Mouse (Mus musculus) forebrain, postnatal 0 days (tissue): ENCODE results near the gene Cobll1. TPM values are rescaled to one million over a fixed set of nuclear protein-coding genes. Genes with fewer than 3 reads are reported as not detected.
"Not testable (repeated sequence)": the region's sequence is repeated elsewhere in the genome, so short reads cannot be mapped to it uniquely, and the experiment has no call there.

Source experiments
- ATAC-seq: fragments of 200-750 bp; cut with Nextera tagmentation; 2 replicates; pipeline ENCODE4 v1.8.0; 2017; ENCODE audit warnings: mild to moderate bottlenecking, moderate library complexity
- DNase-seq: peaks from one replicate; pipeline ENCODE4 v3.0.0-alpha.2; 2015
- H3K27ac ChIP-seq: fragments of 300-500 bp; sonication (generic); 2 replicates; pipeline ENCODE4 v1.5.1; 2014; ENCODE audit warnings: low read depth, mild to moderate bottlenecking, antibody characterized with exemption, low read length, moderate library complexity, mixed read lengths
- H3K27me3 ChIP-seq: fragments of 300-500 bp; sonication (generic); 2 replicates; pipeline ENCODE4 v1.6.1; 2014; ENCODE audit warnings: mild to moderate bottlenecking, low read length, mixed read lengths; ENCODE audit not compliant: insufficient read depth
- H3K36me3 ChIP-seq: fragments of 300-500 bp; sonication (generic); 2 replicates; pipeline ENCODE4 v1.6.1; 2014; ENCODE audit warnings: mild to moderate bottlenecking, moderate library complexity; ENCODE audit not compliant: insufficient read depth
- H3K4me1 ChIP-seq: fragments of 300-500 bp; sonication (generic); 2 replicates; pipeline ENCODE4 v1.6.1; 2014; ENCODE audit warnings: antibody characterized with exemption; ENCODE audit not compliant: insufficient read depth
- H3K4me2 ChIP-seq: fragments of 300-500 bp; sonication (generic); 2 replicates; pipeline ENCODE4 v1.6.1; 2014; ENCODE audit warnings: low read depth, mild to moderate bottlenecking, moderate library complexity
- H3K4me3 ChIP-seq: fragments of 300-500 bp; sonication (generic); 2 replicates; pipeline ENCODE4 v1.5.1; 2014; ENCODE audit warnings: low read depth, low read length, mixed read lengths
- H3K9ac ChIP-seq: fragments of 300-500 bp; sonication (generic); 2 replicates; pipeline ENCODE4 v1.6.1; 2014; ENCODE audit warnings: mild to moderate bottlenecking
- H3K9me3 ChIP-seq: fragments of 300-500 bp; sonication (generic); 2 replicates; pipeline ENCODE4 v1.6.1; 2016; ENCODE audit warnings: low read length
- CTCF ChIP-seq: sonication (generic); IDR thresholded peaks from 2 replicates; pipeline ENCODE4 v1.5.1; 2016; ENCODE audit warnings: antibody characterized with exemption, control low read depth, low read depth
- WGBS: fragments of 180-500 bp; shearing (Covaris S2); extraction: QIAGEN DNeasy Blood & Tissue Kit; methylation state at CpG from one replicate; pipeline ENCODE4 v1.1.7; 2014; 5-methylcytosine and 5-hydroxymethylcytosine counted together
- polyA plus RNA-seq: library from polyadenylated mRNA; unstranded; fragments of >200 nt; fragmentation: Nextera tagmentation; extraction: Ambion mirVana; gene quantifications from 2 replicates; pipeline ENCODE4 v1.2.1, GENCODE M21; 2015
- total RNA-seq: library from RNA; depleted of rRNA; stranded (reverse); fragments of >200 nt; gene quantifications from 2 replicates; pipeline ENCODE4 v1.2.3, GENCODE M21; 2014

Cobll1 gene
- total and polyA plus RNA-seq, 2 experiments from 2014 or later, result 3.2 to 3.6 TPM

DNA sequence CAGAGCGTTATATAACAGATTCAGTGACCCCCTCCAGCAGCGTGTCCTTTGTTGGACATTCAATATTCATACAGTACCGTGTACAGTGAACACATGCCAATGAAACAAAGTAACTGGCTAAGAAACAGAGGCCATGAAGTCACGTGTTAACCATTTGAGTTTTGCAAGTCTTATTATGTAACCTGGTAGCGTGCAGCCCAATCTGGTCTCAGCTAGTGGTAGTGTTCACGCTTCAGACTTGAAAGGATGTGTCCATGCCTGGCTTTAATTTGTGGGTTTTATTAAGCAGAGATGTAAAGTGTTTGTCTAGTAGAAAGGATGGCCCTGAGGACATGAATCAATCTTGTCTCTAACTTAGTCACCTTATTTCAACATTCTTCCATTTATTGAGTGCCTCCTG, 29.5 kb upstream of the Cobll1 start:
- H3K4me3 ChIP-seq, result no peak overlapping the region
- no peak overlapping the region for H3K9ac ChIP-seq
- TF ChIP-seq CTCF, result no peak
- H3K9me3 ChIP-seq, result no peaks in the 10 kb centered on the region
- DNase-seq (no peak), ATAC-seq (no peak)
- 88% methylated on average over 6 of the region's 6 CpGs for WGBS
- no peak overlapping the region for H3K27ac ChIP-seq
- H3K4me2 ChIP-seq, result no peak overlapping the region
- no peaks in the 10 kb centered on the region for H3K27me3 ChIP-seq
- no peaks in the 10 kb centered on the region for H3K4me1 ChIP-seq
- no peaks in the 10 kb centered on the region for H3K36me3 ChIP-seq

DNA sequence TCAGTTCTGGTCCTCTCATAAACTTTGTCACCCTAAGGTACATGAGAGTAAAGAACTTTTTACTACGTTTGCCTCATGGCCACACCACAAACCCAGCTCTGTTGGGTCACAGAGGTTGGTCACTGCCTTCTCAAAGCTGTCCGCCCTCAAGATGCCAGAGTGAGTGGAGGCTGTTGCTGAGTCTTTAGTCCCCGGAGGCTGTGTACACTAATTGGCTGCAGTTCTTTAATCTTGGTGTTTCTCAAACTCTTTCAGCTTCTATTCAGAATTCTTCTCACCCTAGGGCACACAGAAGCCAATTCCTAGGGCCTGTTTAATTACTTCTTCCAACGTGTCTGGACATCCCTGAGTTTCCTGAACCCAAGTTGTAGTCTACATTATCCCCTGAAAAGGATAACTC, 28.6 kb upstream of the Cobll1 start:
- H3K9me3 ChIP-seq, result no peaks in the 10 kb centered on the region
- H3K27me3 ChIP-seq, result no peaks in the 10 kb centered on the region
- H3K4me3 ChIP-seq, result no peak overlapping the region
- TF ChIP-seq CTCF, result no peak
- WGBS, result 15% methylated on average over 4 of the region's 4 CpGs
- H3K27ac ChIP-seq, result no peak overlapping the region
- no peak overlapping the region for H3K9ac ChIP-seq
- H3K4me1 ChIP-seq, result no peaks in the 10 kb centered on the region
- ATAC-seq (no peak), DNase-seq (no peak)
- no peaks in the 10 kb centered on the region for H3K36me3 ChIP-seq
- H3K4me2 ChIP-seq, result no peak overlapping the region

DNA sequence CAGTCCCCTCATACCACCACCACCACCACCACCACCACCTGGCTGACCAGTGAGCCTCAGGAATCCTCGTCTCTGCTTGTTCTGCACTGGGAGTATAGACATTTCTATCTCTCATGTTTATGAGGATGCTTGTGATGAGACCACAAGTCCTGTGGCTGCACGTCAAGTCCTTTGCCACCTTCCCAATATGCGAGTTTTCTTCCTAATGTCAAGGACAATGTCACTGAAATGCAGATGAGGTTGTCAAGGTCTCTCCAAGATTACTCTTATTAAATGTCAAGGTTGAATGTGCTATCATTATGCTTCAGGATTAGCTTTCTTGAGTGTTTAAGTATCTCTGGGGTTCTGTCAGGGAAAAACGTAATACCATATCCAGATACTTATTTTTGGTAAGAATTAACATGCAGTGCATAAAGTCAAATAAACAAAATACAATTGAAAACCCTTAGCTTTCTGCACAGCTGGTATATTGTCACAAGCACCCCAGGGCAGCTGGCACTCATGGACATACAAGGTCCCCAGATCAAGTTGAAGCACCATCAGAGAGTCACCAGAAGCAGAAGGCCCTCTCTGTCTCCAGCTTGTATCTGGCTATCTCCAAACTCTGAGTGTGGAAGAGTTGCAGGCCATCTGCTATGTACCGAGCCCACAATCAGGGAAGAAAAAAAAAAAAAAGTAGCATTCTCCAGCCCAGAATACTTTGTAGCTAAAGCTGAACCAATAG, 27.5 kb upstream of the Cobll1 start:
- no peak for DNase-seq

DNA sequence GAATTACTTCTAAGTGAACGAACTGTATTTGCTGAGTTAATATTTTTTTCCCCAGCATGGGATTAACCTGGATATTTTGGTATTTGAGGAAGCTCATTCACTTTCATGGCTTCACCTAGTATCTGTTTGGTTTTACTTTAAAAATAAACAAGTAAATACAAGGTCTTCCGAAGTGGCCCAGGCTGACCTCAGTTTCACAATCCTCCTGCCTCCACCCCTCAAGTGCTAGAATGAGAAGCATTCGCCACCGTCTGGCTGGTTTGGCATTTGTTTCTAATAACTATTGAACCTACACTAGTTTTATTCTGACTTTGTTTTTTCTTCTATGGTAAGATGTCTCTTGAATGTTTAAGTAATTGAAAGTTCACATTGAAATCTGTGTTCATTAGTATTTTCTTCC, 23.0 kb upstream of the Cobll1 start:
- Histone ChIP-seq H3K4me3 (no peak overlapping the region), H3K9ac (no peak overlapping the region), H3K4me1 (no peaks in the 10 kb centered on the region), H3K27me3 (no peaks in the 10 kb centered on the region), H3K4me2 (no peak overlapping the region), H3K9me3 (no peaks in the 10 kb centered on the region), H3K27ac (no peak overlapping the region), H3K36me3 (no peaks in the 10 kb centered on the region)
- ATAC-seq (no peak), DNase-seq (no peak)
- no peak for TF ChIP-seq CTCF
- WGBS, result 76% methylated on average over 4 of the region's 4 CpGs

More for the DNA sequence above, 27.5 kb upstream of the Cobll1 start:
- H3K4me3 ChIP-seq, result no peak overlapping the region
- H3K36me3 ChIP-seq, result no peaks in the 10 kb centered on the region
- TF ChIP-seq CTCF, result no peak
- no peaks in the 10 kb centered on the region for H3K27me3 ChIP-seq
- 86% methylated on average over 5 of the region's 5 CpGs for WGBS
- ATAC-seq, result no peak
- H3K9me3 ChIP-seq, result no peaks in the 10 kb centered on the region
- no peak overlapping the region for H3K27ac ChIP-seq
- no peak overlapping the region for H3K4me2 ChIP-seq
- no peaks in the 10 kb centered on the region for H3K4me1 ChIP-seq
- no peak overlapping the region for H3K9ac ChIP-seq

DNA sequence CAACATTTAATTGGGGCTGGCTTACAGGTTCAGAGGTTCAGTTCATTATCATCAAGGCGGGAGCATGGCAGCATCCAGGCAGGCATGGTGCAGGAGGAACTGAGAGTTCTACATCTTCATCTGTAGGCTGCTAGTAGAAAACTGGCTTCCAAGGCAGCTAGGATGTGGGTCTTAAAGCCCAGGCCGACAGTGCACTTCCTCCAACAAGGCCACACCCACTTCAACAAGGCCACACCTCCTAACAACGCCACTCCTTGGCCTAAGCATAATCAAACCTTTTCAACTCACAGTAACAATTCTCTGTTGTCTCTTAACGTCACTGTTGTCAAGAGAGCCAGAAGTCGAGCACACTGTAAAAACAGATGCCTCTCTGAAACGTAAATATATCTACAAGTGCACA, 21.6 kb upstream of the Cobll1 start:
- H3K4me2 ChIP-seq, H3K9me3 ChIP-seq, H3K27me3 ChIP-seq, H3K4me1 ChIP-seq, H3K36me3 ChIP-seq, DNase-seq, H3K9ac ChIP-seq, ATAC-seq, H3K4me3 ChIP-seq, H3K27ac ChIP-seq: not testable (repeated sequence)
- 81% methylated on average over 6 of the region's 6 CpGs for WGBS

DNA sequence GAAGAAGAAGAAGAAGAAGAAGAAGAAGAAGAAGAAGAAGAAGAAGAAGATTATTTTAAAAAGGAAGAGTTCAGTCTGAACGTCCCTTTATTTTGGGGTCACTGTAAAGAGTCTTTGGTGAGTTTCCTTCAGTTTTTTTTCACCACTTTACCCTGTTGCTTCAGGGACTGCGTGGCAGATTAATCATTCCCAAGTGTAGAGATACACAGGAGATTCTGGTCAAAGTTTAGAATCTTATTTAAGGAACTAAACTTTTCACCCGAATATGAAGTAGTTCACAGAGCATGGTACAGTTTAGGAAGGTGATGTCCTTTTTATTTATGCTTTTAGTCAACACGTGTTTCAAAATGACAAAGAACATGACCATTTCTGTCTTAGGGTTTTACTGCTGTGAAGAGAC, 21.2 kb upstream of the Cobll1 start:
- Histone ChIP-seq H3K4me3 (no peak overlapping the region), H3K4me2 (no peak overlapping the region), H3K27me3 (no peaks in the 10 kb centered on the region), H3K9me3 (no peaks in the 10 kb centered on the region), H3K36me3 (no peaks in the 10 kb centered on the region), H3K27ac (no peak overlapping the region), H3K9ac (no peak overlapping the region), H3K4me1 (no peaks in the 10 kb centered on the region)
- ATAC-seq (no peak), DNase-seq (no peak)
- 89% methylated on average over 4 of the region's 4 CpGs for WGBS
- TF ChIP-seq CTCF, result no peak

DNA sequence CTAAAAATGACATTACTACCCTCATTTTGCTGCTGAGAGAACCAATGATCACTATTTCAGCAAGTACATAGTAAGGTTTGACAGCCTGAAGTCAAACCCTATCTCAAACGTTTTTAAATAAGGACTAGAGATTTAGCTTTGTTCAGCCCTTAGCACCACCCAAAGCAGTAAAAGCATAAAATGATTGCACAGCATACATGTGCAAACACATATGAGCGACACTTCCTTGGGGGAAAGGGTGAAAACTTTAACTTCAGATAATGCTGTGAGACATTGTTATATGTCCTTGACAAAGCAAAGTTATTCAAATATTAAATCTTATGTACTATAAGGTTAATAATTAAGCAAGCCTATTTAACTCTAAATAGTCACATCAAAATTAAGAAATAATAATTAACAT, 18.2 kb upstream of the Cobll1 start:
- WGBS, result 66% methylated on average over 2 of the region's 2 CpGs
- H3K36me3 ChIP-seq, result no peaks in the 10 kb centered on the region
- H3K9me3 ChIP-seq, result no peaks in the 10 kb centered on the region
- DNase-seq, result no peak
- H3K27me3 ChIP-seq, result no peaks in the 10 kb centered on the region
- no peak for ATAC-seq
- H3K4me1 ChIP-seq, result no peaks in the 10 kb centered on the region
- no peak overlapping the region for H3K4me2 ChIP-seq
- TF ChIP-seq CTCF, result no peak
- H3K9ac ChIP-seq, result no peak overlapping the region
- H3K4me3 ChIP-seq, result no peak overlapping the region
- H3K27ac ChIP-seq, result no peak overlapping the region
